ENCODE assay signal across 8 mouse cellular contexts in genomic region chr10:79936911-79937441, GRCm38 (mm10). TPM values are rescaled to one million over a fixed set of nuclear protein-coding genes. Genes with fewer than 3 reads are reported as not detected.
A peak's percentile ranks its signal among the peaks of the same experiment; 100 is the strongest.
DNase-seq lines count a peak whose midpoint lies in the region; ATAC-seq lines count a peak whose summit lies in the region.

No protein-coding gene starts in this region.

- peak overlapping the region; percentile 16; the same call in 1 of the 2 replicates for H3K9ac ChIP-seq in embryonic facial prominence, embryonic 14.5 days (ENCODE audit: low read depth, low read length)
- peak overlapping the region; percentile 4; the same call in 1 of the 2 replicates for H3K9ac ChIP-seq in limb, embryonic 13.5 days

- peaks cover 19% of the 10 kb centered on the region for H3K4me1 ChIP-seq in embryonic facial prominence, embryonic 14.5 days (ENCODE audit: control insufficient read depth, insufficient read depth, low read length)
- peaks cover 47% of the 10 kb centered on the region for H3K4me1 ChIP-seq in limb, embryonic 13.5 days

- intact Hi-C loops in heart, postnatal 14 days (cut with DNase I), result no loop called here

- H3K27ac ChIP-seq in embryonic facial prominence, embryonic 14.5 days (replicated peaks; ENCODE audit: low read depth, low read length), result peak overlapping the region; percentile 29
- peak overlapping the region; percentile 72; the same call in 1 of the 2 replicates for H3K27ac ChIP-seq in limb, embryonic 13.5 days

- no peak overlapping the region for H3K4me3 ChIP-seq in embryonic facial prominence, embryonic 14.5 days (ENCODE audit: low read depth, low read length)
- no peak overlapping the region for H3K4me3 ChIP-seq in limb, embryonic 13.5 days

- peak; percentile 88 for ATAC-seq in activated CD4-positive, CD25-positive, alpha-beta regulatory T cell, adult 4 months
- ATAC-seq in embryonic facial prominence, embryonic 14.5 days (ENCODE audit: low read depth), result peak; percentile 2; the same call in 1 of the 2 replicates
- ATAC-seq in limb, embryonic 13.5 days (ENCODE audit: low FRiP score, low read depth), result no peak

- peaks cover 51% of the 10 kb centered on the region for H3K36me3 ChIP-seq in embryonic facial prominence, embryonic 14.5 days (ENCODE audit: control insufficient read depth, insufficient read depth, low read length)
- H3K36me3 ChIP-seq in limb, embryonic 13.5 days, result peaks cover 81% of the 10 kb centered on the region

- H3K4me2 ChIP-seq in embryonic facial prominence, embryonic 14.5 days (ENCODE audit: low read depth, low read length), result no peak overlapping the region
- H3K4me2 ChIP-seq in limb, embryonic 13.5 days (replicated peaks), result peak overlapping the region; percentile 7; the same call in 1 of the 2 replicates

- peak; percentile 93 for DNase-seq in CD4-positive helper T cell, adult 2 months (ENCODE audit: low read depth, low spot score)
- no peak for DNase-seq in embryonic facial prominence, embryonic 14.5 days (ENCODE audit: low spot score)
- DNase-seq in heart, postnatal 14 days, result peak; percentile 83 to 86
- peak; percentile 59 to 66 for DNase-seq in monocyte, adult 2 months (ENCODE audit: low read depth in 1 of 2, low spot score in 2 of 2)
- DNase-seq in thymus, postnatal 25 days, result peak; percentile 66
- DNase-seq in frontal cortex, postnatal 10 days (ENCODE audit: low spot score in 2 of 2), result no peak

- 59% methylated on average over 18 of the region's 27 CpGs for WGBS in embryonic facial prominence, embryonic 14.5 days
- 66% methylated on average over 27 of the region's 27 CpGs for WGBS in limb, embryonic 13.5 days

- no peaks in the 10 kb centered on the region for H3K9me3 ChIP-seq in embryonic facial prominence, embryonic 14.5 days (ENCODE audit: control insufficient read depth, low read length)
- no peaks in the 10 kb centered on the region for H3K9me3 ChIP-seq in limb, embryonic 13.5 days

- H3K27me3 ChIP-seq in embryonic facial prominence, embryonic 14.5 days (replicated peaks; ENCODE audit: control insufficient read depth, insufficient read depth, low read length), result no peaks in the 10 kb centered on the region
- no peaks in the 10 kb centered on the region for H3K27me3 ChIP-seq in limb, embryonic 13.5 days

RNA-seq across cellular contexts. Expression of gene Arid3a, which starts 10.1 kb away (rescaled TPM):
- 1 to 10 TPM; 2.1 to 2.5 TPM for polyA plus RNA-seq in activated CD4-positive, CD25-positive, alpha-beta regulatory T cell, adult 4 months (2017; shearing (Covaris generic))
- polyA plus RNA-seq in embryonic facial prominence, embryonic 14.5 days (2014; fragmentation: Nextera tagmentation; extraction: Ambion mirVana), result 3.1 and 3.5 TPM in 2 replicates
- total RNA-seq in heart, postnatal 14 days (2021), result 1 to 10 TPM; 2.2 to 2.6 TPM
- polyA plus RNA-seq in limb, embryonic 13.5 days (2015; fragmentation: Nextera tagmentation; extraction: Ambion mirVana), result 5.5 and 6.2 TPM in 2 replicates

RNA-seq across cellular contexts. Expression of gene R3hdm4, which starts 16.0 kb away (rescaled TPM):
- 100 to 1,000 TPM in 1 of 2 experiments, 10 to 100 TPM in 1; 92.3 to 122 TPM for polyA plus RNA-seq in activated CD4-positive, CD25-positive, alpha-beta regulatory T cell, adult 4 months (2017; shearing (Covaris generic))
- 114 and 124 TPM in 2 replicates for polyA plus RNA-seq in embryonic facial prominence, embryonic 14.5 days (2014; fragmentation: Nextera tagmentation; extraction: Ambion mirVana)
- 10 to 100 TPM; 81.8 to 93.4 TPM for total RNA-seq in heart, postnatal 14 days (2021)
- polyA plus RNA-seq in limb, embryonic 13.5 days (2015; fragmentation: Nextera tagmentation; extraction: Ambion mirVana), result 186 and 188 TPM in 2 replicates

RNA-seq across cellular contexts. Expression of gene Kiss1r, which starts 20.2 kb away (rescaled TPM):
- under 1 TPM in 1 of 2 experiments, not detected in 1; 0.22 TPM for polyA plus RNA-seq in activated CD4-positive, CD25-positive, alpha-beta regulatory T cell, adult 4 months (2017; shearing (Covaris generic))
- 0.56 and 0.58 TPM in 2 replicates for polyA plus RNA-seq in embryonic facial prominence, embryonic 14.5 days (2014; fragmentation: Nextera tagmentation; extraction: Ambion mirVana)
- under 1 TPM; 0.41 to 0.43 TPM for total RNA-seq in heart, postnatal 14 days (2021)
- 0.94 and 1.0 TPM in 2 replicates for polyA plus RNA-seq in limb, embryonic 13.5 days (2015; fragmentation: Nextera tagmentation; extraction: Ambion mirVana)

RNA-seq across cellular contexts. Expression of gene Wdr18, which starts 23.0 kb away (rescaled TPM):
- polyA plus RNA-seq in activated CD4-positive, CD25-positive, alpha-beta regulatory T cell, adult 4 months (2017; shearing (Covaris generic)), result 10 to 100 TPM; 63.9 to 70.0 TPM
- polyA plus RNA-seq in embryonic facial prominence, embryonic 14.5 days (2014; fragmentation: Nextera tagmentation; extraction: Ambion mirVana), result 97.4 and 100 TPM in 2 replicates
- 10 to 100 TPM; 21.7 to 24.0 TPM for total RNA-seq in heart, postnatal 14 days (2021)
- 105 and 106 TPM in 2 replicates for polyA plus RNA-seq in limb, embryonic 13.5 days (2015; fragmentation: Nextera tagmentation; extraction: Ambion mirVana)

RNA-seq across cellular contexts. Expression of gene Gm26602, which starts 26.3 kb away (rescaled TPM):
- polyA plus RNA-seq in activated CD4-positive, CD25-positive, alpha-beta regulatory T cell, adult 4 months (2017; shearing (Covaris generic)), result not detected
- polyA plus RNA-seq in embryonic facial prominence, embryonic 14.5 days (2014; fragmentation: Nextera tagmentation; extraction: Ambion mirVana), result 4.1 and 6.7 TPM in 2 replicates
- total RNA-seq in heart, postnatal 14 days (2021), result not detected
- 20.3 TPM in 1 of 2 replicates, not detected in the other for polyA plus RNA-seq in limb, embryonic 13.5 days (2015; fragmentation: Nextera tagmentation; extraction: Ambion mirVana)

Comparison
In these comparisons a context has a peak if more than half of its experiments do, and no peak if none do; other contexts are left out.
1. DNase-seq: peak in CD4-positive helper T cell, adult 2 months (single experiment), heart, postnatal 14 days (2 of 2), monocyte, adult 2 months (2 of 2) and thymus, postnatal 25 days (single experiment); none in embryonic facial prominence, embryonic 14.5 days (single experiment) and frontal cortex, postnatal 10 days (0 of 2).